Mouse (Mus musculus): Measurements from ENCODE around the gene Cmpk1. TPM values are rescaled to one million over a fixed set of nuclear protein-coding genes. Genes with fewer than 3 reads are reported as not detected.

Gene Cmpk1
- polyA plus RNA-seq, 1 experiment from 2014 or later, result 175 TPM

DNA sequence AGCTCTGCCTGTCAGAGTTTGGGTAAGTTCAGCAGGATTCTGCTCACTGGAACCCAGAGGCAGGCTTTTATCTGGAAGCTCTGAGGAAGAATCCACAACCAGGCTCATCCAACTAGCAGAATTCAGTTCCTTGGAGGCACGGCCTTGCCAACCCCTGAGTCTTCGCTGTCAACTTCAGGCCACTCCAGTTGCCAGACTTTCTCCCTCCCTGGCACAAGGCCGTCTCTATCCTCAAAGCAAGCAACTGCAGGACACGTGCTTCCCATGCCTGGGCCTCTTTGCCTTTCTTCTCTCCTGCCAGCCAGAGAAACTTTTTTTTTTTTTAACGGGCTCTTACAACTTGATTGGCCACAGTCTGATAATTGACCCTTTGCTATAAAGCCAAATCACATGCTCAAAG is 42.0 kb downstream of the Cmpk1 start:
- no peak for ATAC-seq (ENCODE audit: low FRiP score, low TSS enrichment)
- 55% methylated on average over 5 of the region's 5 CpGs for WGBS
- Histone ChIP-seq H3K27me3 (ENCODE audit: control insufficient read depth, insufficient read depth, low read length) (no peaks in the 10 kb centered on the region), H3K9me3 (ENCODE audit: control insufficient read depth, low read length) (no peaks in the 10 kb centered on the region), H3K9ac (ENCODE audit: low read length) (no peak overlapping the region), H3K27ac (replicated peaks) (no peak overlapping the region), H3K4me3 (ENCODE audit: low read depth, low read length) (no peak overlapping the region), H3K4me2 (replicated peaks; ENCODE audit: low read depth) (no peak overlapping the region), H3K4me1 (replicated peaks; ENCODE audit: control insufficient read depth, insufficient read depth) (no peaks in the 10 kb centered on the region), H3K36me3 (ENCODE audit: control insufficient read depth, insufficient read depth, low read length) (no peaks in the 10 kb centered on the region)
- TF ChIP-seq EP300 (optimal IDR thresholded peaks at IDR 0.05), result no peak
- TF ChIP-seq CTCF (IDR thresholded peaks at IDR 0.05; ENCODE audit: low read depth), result no peak
- no peak for DNase-seq (ENCODE audit: low spot score)

DNA sequence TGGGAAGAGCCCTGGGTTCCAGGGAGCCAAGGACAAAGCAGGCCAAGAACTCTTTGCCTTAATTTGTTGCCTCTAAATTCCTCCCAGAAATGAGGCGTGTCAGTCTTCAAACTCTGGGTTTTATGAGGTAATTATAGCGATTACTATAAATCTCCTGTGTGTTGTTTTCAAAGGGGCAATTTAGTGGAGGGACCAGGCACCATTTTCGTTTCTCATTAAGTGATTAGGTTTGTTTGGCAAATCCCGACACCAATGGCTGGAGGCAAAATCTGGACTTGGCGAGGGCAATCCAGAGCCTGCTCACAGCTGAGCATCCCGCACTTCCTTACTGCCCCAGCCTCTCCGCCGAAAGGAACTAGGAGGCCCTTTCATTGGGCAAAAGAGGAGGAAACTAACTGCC is 44.5 kb downstream of the Cmpk1 start:
- H3K36me3 ChIP-seq (ENCODE audit: control insufficient read depth, insufficient read depth, low read length), result no peaks in the 10 kb centered on the region

DNA sequence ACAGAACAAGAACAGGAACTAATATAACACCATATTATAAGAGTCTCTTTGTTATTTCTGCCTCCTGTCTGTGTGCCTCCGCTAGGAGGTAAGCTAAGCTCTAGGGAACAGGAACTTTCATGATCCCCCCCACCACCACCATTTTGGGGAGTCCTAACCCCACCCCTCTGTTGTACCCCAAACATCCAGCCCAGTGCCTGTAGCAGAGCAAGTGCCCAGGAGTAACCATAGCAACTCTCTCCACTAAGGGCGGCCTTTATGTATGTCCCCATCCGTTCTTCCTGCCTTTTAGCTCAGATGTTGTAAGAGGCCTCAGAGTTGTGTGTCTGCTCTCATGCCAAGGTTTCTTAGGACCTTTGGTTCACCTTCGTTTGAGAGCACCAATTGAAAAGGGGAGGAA is 44.9 kb downstream of the Cmpk1 start:
- Histone ChIP-seq H3K4me2 (replicated peaks; ENCODE audit: low read depth) (no peak overlapping the region), H3K36me3 (ENCODE audit: control insufficient read depth, insufficient read depth, low read length) (no peaks in the 10 kb centered on the region), H3K27ac (replicated peaks) (no peak overlapping the region), H3K9ac (ENCODE audit: low read length) (no peak overlapping the region), H3K4me1 (replicated peaks; ENCODE audit: control insufficient read depth, insufficient read depth) (no peaks in the 10 kb centered on the region), H3K4me3 (ENCODE audit: low read depth, low read length) (no peak overlapping the region), H3K9me3 (ENCODE audit: control insufficient read depth, low read length) (no peaks in the 10 kb centered on the region), H3K27me3 (ENCODE audit: control insufficient read depth, insufficient read depth, low read length) (no peaks in the 10 kb centered on the region)
- WGBS, result 65% methylated on average over 4 of the region's 4 CpGs
- DNase-seq (ENCODE audit: low spot score) (no peak), ATAC-seq (ENCODE audit: low FRiP score, low TSS enrichment) (no peak)
- TF ChIP-seq EP300 (optimal IDR thresholded peaks at IDR 0.05) (no peak), CTCF (IDR thresholded peaks at IDR 0.05; ENCODE audit: low read depth) (no peak)

More for the DNA sequence above, 44.5 kb downstream of the Cmpk1 start:
- ATAC-seq (ENCODE audit: low FRiP score, low TSS enrichment) (no peak), DNase-seq (ENCODE audit: low spot score) (no peak)
- TF ChIP-seq EP300 (optimal IDR thresholded peaks at IDR 0.05), result no peak
- WGBS, result 71% methylated on average over 8 of the region's 8 CpGs
- H3K9ac ChIP-seq (ENCODE audit: low read length), result no peak overlapping the region
- no peaks in the 10 kb centered on the region for H3K9me3 ChIP-seq (ENCODE audit: control insufficient read depth, low read length)
- no peaks in the 10 kb centered on the region for H3K27me3 ChIP-seq (ENCODE audit: control insufficient read depth, insufficient read depth, low read length)
- H3K4me2 ChIP-seq (replicated peaks; ENCODE audit: low read depth), result no peak overlapping the region
- no peak overlapping the region for H3K4me3 ChIP-seq (ENCODE audit: low read depth, low read length)
- no peak overlapping the region for H3K27ac ChIP-seq (replicated peaks)
- no peaks in the 10 kb centered on the region for H3K4me1 ChIP-seq (replicated peaks; ENCODE audit: control insufficient read depth, insufficient read depth)

DNA sequence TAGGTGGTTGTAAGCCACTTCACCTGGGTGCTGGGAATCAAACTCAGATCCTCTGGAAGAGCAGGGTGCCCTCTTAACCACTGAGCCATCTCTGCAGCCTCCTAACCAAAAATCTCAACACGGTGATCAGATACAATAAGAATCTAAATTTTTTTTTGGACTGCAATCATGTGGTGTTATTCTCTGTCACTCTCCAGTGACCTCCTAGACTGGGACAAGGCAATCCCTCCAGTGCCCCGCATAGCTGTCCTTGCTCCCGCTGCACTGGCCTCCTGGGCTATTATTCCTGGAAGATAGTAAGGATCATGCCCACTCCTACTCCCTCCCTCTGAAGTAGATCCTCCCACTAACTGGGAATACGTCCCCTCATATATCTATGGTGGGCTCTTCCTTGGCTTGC is 45.7 kb downstream of the Cmpk1 start:
- WGBS, result 92% methylated on average over 4 of the region's 4 CpGs
- no peak for ATAC-seq (ENCODE audit: low FRiP score, low TSS enrichment)
- no peaks in the 10 kb centered on the region for H3K27me3 ChIP-seq (ENCODE audit: control insufficient read depth, insufficient read depth, low read length)
- DNase-seq (ENCODE audit: low spot score), result no peak
- H3K36me3 ChIP-seq (ENCODE audit: control insufficient read depth, insufficient read depth, low read length), result no peaks in the 10 kb centered on the region
- H3K9me3 ChIP-seq (ENCODE audit: control insufficient read depth, low read length), result no peaks in the 10 kb centered on the region
- H3K9ac ChIP-seq (ENCODE audit: low read length), result no peak overlapping the region
- no peaks in the 10 kb centered on the region for H3K4me1 ChIP-seq (replicated peaks; ENCODE audit: control insufficient read depth, insufficient read depth)
- no peak overlapping the region for H3K4me2 ChIP-seq (replicated peaks; ENCODE audit: low read depth)
- H3K27ac ChIP-seq (replicated peaks), result no peak overlapping the region
- TF ChIP-seq EP300 (optimal IDR thresholded peaks at IDR 0.05), result no peak
- TF ChIP-seq CTCF (IDR thresholded peaks at IDR 0.05; ENCODE audit: low read depth), result no peak
- no peak overlapping the region for H3K4me3 ChIP-seq (ENCODE audit: low read depth, low read length)

DNA sequence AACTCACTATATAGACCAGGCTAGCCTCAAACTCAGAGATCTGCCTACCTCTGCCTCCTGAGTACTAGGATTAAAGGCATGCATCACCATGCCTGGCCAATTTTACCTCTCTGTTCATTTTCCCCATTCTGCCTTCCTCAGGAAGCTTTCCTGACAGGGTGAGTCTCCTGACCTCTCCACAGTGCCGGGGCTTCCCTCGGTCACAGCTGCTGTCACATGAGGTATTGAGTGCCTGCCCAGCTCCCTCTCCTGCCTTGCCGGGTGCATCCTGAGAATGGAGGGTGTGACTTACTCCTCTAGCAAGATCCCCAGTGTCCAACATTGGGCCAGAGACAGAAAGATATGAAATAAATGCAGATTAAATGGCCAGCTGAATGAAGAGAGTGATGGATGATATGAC is 48.8 kb downstream of the Cmpk1 start:
- Histone ChIP-seq H3K36me3 (ENCODE audit: control insufficient read depth, insufficient read depth, low read length) (no peaks in the 10 kb centered on the region), H3K27me3 (ENCODE audit: control insufficient read depth, insufficient read depth, low read length) (no peaks in the 10 kb centered on the region), H3K4me1 (replicated peaks; ENCODE audit: control insufficient read depth, insufficient read depth) (no peaks in the 10 kb centered on the region), H3K9ac (ENCODE audit: low read length) (no peak overlapping the region), H3K4me2 (replicated peaks; ENCODE audit: low read depth) (no peak overlapping the region), H3K9me3 (ENCODE audit: control insufficient read depth, low read length) (no peaks in the 10 kb centered on the region), H3K27ac (replicated peaks) (no peak overlapping the region), H3K4me3 (ENCODE audit: low read depth, low read length) (no peak overlapping the region)
- ATAC-seq (ENCODE audit: low FRiP score, low TSS enrichment), result no peak
- no peak for DNase-seq (ENCODE audit: low spot score)
- TF ChIP-seq CTCF (IDR thresholded peaks at IDR 0.05; ENCODE audit: low read depth) (no peak), EP300 (optimal IDR thresholded peaks at IDR 0.05) (no peak)
- WGBS, result 57% methylated on average over 3 of the region's 3 CpGs

DNA sequence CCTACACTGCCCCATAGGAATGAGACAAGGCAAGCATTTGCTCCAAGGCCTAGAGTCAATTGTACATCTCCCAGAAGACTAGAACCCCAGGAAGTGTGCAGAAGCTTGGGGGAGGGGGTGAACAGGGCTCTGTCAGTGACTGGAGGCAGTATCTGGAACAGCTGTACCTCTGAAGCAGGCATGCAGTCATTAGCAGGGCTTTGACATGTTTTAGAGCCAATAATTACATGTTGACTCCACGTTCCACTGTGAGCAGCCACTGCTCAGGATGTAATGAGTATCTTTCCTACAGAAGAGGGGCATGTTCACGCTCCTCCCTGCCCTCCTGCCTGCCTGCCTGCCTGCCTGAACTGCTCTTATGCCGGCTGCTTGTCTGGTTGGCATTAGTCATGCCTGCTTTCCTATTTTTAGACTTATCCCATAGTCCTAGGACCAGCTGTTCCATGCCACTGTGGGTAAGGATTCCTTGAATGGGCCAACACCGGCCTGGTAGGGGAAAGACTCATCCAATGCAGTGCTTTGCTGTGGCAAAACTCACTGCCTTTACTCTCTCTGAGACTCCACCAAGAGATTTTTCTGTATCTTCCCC is 49.5 kb downstream of the Cmpk1 start:
- ATAC-seq (ENCODE audit: low FRiP score, low TSS enrichment), result no peak
- 64% methylated on average over 4 of the region's 4 CpGs for WGBS

More for the DNA sequence above, 49.5 kb downstream of the Cmpk1 start:
- H3K4me3 ChIP-seq (ENCODE audit: low read depth, low read length), result no peak overlapping the region
- H3K27ac ChIP-seq (replicated peaks), result no peak overlapping the region
- no peaks in the 10 kb centered on the region for H3K4me1 ChIP-seq (replicated peaks; ENCODE audit: control insufficient read depth, insufficient read depth)
- TF ChIP-seq EP300 (optimal IDR thresholded peaks at IDR 0.05) (no peak), CTCF (IDR thresholded peaks at IDR 0.05; ENCODE audit: low read depth) (no peak)
- H3K27me3 ChIP-seq (ENCODE audit: control insufficient read depth, insufficient read depth, low read length), result no peaks in the 10 kb centered on the region
- DNase-seq (ENCODE audit: low spot score), result no peak
- H3K4me2 ChIP-seq (replicated peaks; ENCODE audit: low read depth), result no peak overlapping the region
- H3K9ac ChIP-seq (ENCODE audit: low read length), result no peak overlapping the region
- H3K9me3 ChIP-seq (ENCODE audit: control insufficient read depth, low read length), result no peaks in the 10 kb centered on the region
- no peaks in the 10 kb centered on the region for H3K36me3 ChIP-seq (ENCODE audit: control insufficient read depth, insufficient read depth, low read length)

All from stomach, postnatal 0 days (tissue).